Mouse (Mus musculus) urinary bladder, postnatal 10 days (tissue): ENCODE measurements around the gene Mboat2.

Source experiments
- DNase-seq: peaks from one replicate; pipeline ENCODE4 v3.0.0; 2022; ENCODE audit warnings: low spot score

The Mboat2 gene

GRCm38 (mm10) chr12:24863762-24864161, 33.1 kb downstream of the Mboat2 start:
- no peak for DNase-seq

GRCm38 (mm10) chr12:24866645-24867044, 36.0 kb downstream of the Mboat2 start:
- no peak for DNase-seq

DNA sequence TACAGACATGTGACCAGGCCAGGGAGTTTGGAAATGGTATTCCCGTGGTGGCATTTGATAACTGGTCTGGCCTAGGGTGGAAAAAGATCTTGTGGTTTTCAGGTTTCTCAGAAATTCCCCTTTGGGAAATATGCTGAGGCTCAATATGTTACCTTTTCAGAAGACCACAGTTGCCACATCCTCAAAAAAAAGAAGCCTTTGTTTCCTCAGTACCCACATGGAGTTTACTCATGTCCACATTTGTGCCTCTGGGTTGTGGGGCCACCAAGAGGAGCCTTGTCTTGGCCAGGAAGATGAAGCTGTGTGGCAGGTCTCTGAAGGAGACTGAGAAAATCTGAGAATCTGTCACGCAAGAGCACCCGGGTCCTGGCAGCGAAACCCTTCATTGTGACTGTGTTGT, 38.0 kb downstream of the Mboat2 start:
- DNase-seq, result no peak

GRCm38 (mm10) chr12:24869231-24869630, 38.6 kb downstream of the Mboat2 start:
- DNase-seq, result no peak

GRCm38 (mm10) chr12:24870901-24871300, 40.2 kb downstream of the Mboat2 start:
- no peak for DNase-seq

DNA sequence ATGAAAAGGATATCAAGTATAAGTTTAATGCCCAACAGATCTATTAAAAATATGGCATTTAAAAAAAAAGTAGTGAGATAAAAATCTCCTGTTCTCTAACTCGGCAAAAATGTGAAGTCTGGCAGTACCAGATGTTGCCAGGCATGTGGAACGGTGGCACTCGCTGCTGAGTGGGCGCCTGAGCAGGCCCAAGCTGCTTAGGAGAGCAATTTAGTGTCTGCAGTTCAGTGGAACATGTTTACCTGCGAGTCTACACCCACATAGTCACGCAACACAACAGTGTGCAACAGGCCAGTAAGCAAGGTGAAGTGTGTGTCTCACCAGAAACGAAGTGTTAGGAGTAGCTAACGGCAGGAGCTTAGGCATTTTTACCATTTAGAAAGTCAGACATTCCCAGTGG, 41.6 kb downstream of the Mboat2 start:
- no peak for DNase-seq

GRCm38 (mm10) chr12:24872689-24873088, 42.0 kb downstream of the Mboat2 start:
- DNase-seq, result no peak

DNA sequence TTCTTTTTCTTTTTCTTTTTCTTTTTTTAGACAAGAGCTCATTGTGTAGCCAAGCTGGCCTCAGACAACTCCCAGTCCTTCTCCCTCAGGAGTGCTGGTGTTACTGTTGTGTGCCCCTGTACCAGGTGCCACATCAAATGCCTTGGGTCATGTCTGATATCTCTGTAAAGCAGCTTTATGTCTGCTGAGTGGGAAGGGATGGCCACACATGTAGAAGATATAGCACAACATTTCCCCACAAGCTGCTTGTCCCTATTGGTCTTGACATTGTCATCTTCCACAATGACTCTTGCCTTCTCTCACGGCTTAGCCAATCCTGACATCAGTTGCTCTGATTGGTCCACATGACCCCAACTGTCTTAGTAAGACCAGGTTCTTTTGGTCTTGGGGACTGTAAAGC, 45.2 kb downstream of the Mboat2 start:
- no peak for DNase-seq

DNA sequence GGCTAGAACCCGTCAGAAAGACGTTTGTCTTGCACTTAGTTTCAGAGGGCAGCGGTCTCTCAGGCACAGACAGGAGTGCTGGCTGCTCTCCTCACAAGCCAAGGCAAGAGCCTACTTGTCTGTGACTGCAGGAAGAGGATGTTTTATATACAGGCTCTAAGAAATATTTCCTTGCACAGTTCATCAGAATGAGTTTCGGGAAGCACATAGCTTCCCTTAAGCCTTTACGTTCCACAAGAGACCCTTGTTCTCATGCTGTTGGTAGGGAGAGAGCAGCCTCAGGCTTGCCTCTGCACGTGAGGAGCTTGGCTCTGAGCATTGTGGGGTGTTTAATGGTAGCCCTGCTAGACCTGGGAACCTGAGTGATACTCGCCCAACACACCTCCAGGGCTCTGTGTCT, 46.6 kb downstream of the Mboat2 start:
- no peak for DNase-seq

DNA sequence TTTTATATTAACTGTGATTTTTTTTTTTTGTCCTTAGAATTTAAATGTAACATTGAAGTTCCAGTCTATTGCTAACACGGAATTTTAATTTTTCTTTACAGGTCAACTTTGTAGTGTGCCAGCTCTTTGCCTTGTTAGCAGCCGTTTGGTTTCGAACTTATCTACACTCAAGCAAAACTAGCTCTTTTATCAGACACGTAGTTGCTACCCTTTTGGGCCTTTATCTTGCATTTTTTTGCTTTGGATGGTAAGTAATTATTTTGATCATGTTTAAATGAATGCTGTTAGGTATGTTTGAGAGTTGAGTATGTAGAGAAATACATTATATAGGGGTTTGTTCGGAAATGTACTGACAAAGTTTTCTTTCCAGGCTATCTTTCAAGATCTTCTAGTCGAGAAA, 47.4 kb downstream of the Mboat2 start:
- DNase-seq, result no peak

DNA sequence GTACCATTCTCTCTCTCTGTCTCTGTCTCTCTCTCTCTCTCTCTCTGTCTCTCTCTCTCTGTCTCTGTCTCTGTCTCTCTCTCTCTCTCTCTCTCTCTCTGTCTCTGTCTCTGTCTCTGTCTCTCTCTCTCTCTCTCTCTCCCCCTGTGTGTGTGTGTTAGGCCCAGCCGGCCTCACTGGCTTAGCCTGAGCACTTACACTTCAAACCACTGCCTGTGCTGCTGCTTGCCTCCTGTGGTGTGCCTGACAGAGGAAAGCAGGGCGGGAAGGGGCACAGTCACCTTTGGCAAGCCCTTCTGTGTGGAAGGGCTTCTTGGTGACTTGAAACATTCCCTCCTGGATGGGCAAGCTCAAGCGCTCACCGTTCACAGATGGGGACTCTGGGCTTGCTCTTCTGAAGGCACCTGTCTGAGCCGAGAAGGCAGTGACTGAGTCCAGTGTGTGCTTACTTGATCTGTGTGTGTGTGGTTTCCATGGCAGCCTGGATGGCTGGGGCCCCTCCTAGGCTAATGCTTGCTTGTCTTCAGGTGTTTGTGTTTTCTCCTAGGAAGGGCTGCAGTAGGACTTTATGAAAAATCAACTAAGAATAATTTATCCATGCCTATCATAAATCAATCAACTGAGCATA, 48.2 kb downstream of the Mboat2 start:
- DNase-seq, result no peak

- DNase-seq, result no peak
Measured at GRCm38 (mm10) chr12:24879613-24880029, 48.9 kb downstream of the Mboat2 start.

DNA sequence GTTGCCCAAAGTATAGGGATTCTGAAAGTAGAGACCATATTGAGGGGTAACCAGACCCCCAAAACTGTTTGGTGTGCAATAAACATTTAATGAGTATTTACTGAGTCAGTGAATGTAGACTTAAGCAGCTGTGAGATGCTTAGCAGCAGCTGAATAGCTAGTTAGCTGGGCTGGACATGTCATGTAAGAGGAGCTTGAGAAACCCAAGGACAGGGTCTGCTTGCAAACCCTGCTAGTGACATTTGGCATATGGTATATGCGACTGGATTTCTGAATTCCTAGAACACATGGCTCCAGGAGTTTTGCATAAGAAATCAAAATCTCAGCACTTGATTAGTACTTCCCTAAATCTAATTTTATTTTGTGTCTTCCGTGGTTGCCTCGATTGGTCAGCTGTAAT, 52.6 kb downstream of the Mboat2 start:
- no peak for DNase-seq

DNA sequence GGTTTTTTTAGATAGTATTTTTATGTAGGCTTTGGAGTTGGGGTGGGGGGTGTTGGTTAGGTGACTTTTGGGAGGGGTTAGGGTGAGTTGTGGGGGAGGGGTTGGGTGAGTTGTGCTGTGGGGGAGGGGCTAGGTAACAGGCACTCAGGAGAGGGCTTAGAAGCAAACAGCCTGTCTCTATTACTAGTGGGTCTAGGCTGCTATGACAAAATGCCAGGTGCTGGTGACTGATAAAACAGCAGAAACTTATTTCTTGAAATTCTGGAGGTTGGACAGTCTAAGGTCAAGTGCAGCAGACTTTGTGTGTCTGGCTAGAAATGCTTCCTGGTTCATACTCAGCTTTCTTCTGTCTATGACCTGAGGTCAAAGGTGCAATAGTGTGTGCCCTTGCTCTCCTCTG, 56.1 kb downstream of the Mboat2 start:
- DNase-seq, result no peak

DNA sequence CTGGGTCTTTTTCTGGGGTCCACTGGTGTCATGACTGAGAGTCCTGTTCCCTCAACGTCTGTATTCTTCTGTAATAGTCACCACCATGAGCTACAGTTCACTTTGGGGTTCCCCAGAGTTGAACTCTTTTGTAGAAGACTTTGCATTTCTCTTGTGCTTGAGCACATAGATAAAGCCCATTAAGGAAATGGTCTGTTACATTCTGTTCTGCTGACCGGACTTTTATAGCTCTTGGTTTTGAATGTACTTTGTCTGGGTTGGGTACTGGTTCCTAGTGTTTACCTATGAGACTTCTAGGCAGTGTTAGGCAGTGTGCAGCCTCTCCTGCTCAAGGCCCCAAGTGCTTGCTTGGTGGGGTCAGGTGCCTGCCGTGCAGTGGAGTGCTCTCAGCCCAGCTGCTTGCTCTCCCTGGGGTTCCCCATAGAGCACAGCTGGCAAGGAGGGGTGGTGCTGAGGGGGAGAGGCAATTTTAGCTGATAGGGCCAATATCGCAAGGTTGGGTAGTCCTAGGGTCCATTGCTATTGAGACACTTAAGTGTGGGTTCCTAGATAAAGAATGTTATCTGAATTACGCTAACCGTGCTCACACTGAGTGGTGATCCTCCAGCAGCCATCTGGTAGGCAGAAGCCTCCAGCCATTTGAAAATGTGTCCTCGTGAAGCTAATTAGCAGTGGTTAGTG, 58.8 kb downstream of the Mboat2 start:
- no peak for DNase-seq

DNA sequence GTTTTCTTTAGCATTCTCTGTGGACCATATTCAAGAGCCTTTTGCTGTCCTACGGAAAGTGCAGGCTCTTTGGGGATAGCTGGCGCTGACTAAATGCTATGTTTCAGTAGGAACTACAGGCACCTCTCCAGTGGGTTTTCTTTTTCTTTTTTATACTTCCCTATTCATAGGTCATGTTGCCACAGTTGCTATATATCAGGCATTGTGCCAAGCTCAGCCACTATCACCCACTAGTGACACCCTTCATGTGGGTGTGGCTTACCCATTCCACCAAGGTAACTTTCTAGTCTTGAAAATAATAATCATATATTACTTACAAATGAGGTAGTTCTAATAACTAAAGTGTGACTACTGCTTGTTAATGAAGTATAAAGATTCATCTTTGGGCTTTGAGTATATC, 59.5 kb downstream of the Mboat2 start:
- DNase-seq, result no peak

DNA sequence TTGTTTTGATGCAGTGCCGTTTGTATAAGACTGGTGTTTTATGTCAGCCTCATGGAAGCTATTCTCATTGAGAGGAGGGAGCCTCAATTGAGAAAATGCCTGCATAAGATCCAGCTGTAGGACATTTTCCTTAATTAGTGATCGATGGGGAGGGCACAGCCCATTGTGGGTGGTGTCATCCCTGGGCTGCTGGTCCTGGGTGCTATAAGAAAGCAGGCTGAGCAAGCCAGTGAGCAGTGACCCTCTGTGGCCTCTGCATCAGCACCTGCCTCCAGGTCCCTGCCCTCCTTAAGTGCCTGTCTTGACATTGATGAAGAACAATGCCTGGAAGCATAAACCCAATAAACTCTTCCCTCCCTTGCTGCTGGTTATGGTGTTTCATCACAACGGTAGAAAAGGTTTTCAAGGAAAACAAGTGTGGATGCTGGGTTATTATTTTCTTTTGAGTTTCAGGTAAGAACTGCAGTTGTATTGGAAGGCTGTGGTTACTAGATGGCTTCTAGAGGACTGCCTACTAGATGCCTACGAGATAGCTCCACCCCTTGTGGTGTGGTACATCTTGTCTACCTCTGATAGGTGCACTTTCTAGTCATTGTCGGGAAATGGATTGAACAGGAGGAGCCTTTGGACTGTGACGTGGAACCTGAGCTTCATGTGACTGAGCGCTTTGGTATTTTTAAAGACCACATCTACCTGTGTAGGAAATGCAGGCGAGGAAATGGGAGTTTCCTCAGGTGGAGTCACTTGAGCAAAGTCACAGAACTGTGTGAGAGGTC, 60.2 kb downstream of the Mboat2 start:
- DNase-seq, result no peak

GRCm38 (mm10) chr12:24892536-24892935, 61.9 kb downstream of the Mboat2 start:
- no peak for DNase-seq

DNA sequence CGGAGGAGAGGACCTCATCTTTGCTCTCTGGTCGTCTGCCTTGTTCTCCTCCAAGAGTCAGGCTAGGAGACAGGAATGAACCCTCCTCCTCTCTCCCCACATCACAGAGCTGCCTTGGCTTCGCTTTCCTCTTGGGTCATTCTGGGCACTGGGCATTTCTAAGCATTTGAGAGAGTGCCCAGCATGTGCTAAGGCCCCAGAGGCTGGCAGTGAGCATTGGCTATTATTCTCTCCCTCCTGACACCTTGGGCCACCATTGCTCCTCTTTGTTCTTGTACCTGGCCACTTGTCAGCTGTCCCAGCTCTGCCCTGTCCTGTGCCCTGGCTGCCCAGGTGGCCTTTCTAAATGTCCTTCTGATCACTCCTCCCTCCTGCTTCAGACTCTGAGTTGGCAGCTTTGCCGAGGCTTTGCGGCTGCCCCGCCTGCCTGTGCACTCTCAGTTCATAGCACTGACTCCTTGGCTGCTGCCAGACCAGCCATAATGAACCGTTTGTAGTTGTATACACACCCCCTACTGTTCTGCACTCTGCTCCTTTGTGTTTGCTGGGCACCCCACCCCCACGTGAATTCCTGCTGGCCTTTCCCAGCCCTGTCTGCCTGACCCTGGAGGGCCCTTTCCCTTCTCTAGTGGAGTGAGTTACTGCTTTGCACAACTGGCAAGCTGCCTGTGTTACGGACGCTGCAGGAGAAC, 63.2 kb downstream of the Mboat2 start:
- DNase-seq, result no peak

- DNase-seq, result no peak
Measured at GRCm38 (mm10) chr12:24895352-24895751, 64.7 kb downstream of the Mboat2 start.

- no peak for DNase-seq
Measured at GRCm38 (mm10) chr12:24897354-24897753, 66.7 kb downstream of the Mboat2 start.

- no peak for DNase-seq
Measured at GRCm38 (mm10) chr12:24898226-24898625, 67.5 kb downstream of the Mboat2 start.

DNA sequence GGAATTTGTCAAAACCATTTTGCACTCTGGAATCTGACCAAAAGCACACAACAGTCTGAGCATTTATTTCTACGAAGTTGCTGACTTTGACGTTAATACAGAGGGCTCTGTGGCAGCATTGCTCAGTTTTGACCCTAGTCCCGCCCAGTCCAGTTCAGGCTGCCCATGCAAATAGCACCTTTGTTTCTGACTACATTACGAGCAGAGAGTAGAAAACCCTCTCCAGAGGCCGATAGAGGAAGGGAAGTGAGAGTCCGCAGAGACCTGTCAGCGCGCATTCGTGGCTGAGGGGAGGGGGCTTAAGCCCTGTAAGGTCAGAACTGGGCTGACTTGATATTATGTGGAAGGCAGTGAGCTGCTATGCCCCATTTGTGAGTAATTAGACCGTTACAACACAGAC, 69.0 kb downstream of the Mboat2 start:
- DNase-seq, result no peak
